Mouse (Mus musculus): ENCODE measurements around the gene Tmem145.

Tmem145 gene

DNA sequence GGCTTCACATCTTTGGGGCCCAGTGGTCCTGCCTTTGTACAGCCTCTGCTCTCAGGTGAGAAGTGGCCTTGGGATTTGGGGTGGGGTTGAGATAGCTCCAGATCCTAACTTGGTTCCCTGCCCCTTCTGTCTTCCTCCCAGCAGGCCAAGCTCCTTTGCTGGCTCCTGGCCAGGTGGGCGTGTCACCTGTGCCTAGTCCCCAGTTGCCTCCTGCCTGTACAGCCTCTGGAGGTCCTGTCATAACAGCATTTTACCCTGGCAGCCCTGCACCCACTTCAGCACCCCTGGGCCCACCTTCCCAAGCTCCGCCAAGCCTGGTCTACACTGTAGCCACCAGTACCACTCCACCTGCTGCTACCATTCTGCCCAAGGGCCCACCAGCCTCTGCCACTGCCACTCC, 15.0 kb upstream of the Tmem145 start:
- in situ Hi-C loops (cut with MboI, MseI) = no loop called here

DNA sequence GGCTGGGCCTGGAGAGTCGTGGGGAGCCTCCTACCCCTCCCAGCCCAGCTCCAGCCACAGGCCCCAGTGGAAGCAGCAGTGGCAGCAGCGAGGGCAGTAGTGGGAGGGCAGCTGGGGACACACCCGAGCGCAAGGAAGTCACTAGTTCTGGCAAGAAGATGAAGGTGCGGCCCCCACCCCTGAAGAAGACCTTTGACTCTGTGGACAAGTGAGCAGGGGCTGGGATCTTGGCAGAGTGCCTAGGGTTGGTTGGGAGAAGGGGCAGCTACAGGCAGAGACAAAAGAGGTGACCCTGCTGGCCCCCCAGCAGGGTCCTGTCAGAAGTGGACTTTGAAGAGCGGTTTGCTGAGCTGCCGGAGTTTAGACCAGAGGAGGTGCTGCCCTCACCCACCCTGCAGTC, 13.8 kb upstream of the Tmem145 start:
- in situ Hi-C loops (cut with MboI, MseI) = no loop called here

DNA sequence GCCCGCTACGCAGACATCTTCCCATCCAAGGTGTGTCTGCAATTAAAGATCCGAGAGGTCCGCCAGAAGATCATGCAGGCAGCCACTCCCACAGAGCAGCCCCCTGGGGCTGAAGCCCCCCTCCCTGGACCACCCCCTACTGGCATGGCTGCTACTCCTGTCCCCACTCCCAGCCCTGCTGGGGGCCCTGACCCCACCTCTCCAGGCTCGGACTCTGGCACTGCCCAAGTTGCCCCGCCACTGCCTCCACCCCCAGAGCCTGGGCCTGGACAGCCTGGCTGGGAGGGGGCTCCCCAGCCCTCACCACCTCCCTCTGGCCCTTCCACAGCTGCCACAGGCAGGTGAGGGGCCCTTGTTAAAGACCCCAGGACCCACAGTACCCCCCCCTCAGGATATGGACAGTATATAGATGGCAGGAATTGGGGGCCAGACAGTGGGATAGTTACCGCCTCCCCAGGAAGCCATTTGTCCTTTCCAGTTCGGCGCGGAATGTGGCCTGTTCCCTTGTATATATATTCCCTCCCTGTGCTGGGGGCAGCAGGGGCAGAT, 12.6 kb upstream of the Tmem145 start:
- in situ Hi-C loops (cut with MboI, MseI) = no loop called here

GRCm38 (mm10) chr7:25294495-25294894, 11.4 kb upstream of the Tmem145 start:
- in situ Hi-C loops (cut with MboI, MseI) = no loop called here

- in situ Hi-C loops (cut with MboI, MseI) = no loop called here
Observed at GRCm38 (mm10) chr7:25294960-25295722, 10.8 kb upstream of the Tmem145 start.

DNA sequence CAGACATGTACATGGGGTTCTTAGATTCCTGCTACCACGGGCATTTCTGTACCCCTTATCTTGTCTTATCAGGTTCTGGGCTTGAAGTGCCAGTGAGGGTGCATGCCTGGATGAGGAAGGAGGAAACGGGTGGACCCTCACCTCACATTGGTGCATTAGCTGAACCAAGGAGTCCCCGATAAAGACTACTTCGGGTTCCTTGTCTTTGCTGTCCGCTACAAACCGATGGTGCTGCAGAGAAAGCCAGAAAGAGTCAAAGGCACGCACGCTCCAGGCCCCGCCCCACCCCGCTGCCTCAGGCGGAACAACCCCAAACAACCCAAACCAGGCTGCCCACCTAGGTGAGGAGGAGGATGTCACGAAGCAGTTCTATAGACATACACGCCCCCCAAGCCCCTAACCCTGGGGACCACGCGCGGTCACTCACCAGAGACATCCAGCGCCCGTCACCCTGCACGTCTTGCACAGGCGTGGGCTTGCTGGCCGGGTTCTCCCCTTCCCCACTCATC, 8.9 kb upstream of the Tmem145 start:
- in situ Hi-C loops (cut with MboI, MseI) = no loop called here

DNA sequence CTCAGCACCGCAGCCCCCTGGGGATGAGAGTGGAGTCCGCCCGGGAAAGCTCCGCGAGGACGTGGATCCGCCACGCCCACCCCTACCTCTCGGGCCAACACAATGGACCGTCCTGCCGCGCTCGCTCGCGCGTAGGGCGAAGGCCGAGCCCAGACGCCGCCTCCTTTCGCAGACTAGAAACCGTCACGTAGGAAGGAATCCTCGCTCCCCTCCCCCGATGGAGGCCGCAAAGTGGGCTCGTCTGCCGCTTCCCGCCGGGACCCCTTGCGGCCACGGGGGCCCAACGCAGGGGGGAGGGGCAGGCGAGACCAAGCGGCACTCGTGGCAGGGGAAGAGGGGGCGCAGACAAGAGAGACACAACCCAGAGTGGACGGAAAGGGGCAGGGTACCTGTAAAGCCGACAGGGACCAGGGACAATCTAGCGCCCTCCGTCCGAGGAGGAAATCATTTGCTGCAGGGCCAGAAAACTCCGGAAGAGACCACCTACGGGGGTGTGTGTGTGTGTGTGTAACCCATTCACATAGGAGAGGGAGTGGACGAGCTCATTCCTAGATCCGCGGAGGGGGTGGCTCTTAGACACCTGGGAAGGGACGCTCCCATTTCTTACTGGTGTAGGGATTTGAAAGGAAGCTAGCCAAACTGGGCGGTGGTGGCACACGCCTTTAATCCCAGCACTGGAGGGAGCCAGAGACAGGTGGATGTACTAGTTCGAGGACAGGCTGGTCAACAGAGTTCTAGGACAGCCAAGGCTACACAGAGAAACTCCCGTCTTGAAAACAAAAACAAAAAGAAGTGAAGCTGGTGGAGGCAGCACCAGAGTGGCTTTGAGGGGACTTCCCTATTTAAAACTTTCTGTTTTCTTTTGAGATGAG, 8.2 kb upstream of the Tmem145 start, which contains the start of gene Pafah1b3:
Pafah1b3 (minus strand) TSS at position 533 of the 872 bp plus-strand sequence.
- in situ Hi-C loops (cut with MboI, MseI) = no loop called here

DNA sequence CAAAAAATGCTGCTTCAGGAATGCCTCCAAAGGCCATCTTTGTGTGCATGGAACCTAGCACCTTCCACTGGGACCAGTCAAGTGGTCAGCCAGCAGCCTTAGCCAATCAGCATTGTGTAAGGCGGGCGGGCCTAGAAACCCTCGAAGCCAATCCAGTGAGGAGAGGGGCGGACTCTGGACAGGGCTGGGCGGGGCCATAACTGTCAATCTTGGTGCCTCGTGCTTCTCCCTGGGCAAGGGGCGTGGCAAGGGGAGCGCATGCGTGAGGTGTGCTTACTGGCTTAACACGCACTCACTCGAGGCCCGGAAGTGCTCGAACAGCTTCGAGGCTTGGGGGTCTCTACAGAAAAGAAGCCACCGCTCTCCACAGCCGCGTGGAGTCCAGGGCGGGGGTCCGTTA, 4.8 kb upstream of the Tmem145 start, which contains the start of gene Prr19:
Prr19 (plus strand) TSS at position 349 of the 400 bp plus-strand sequence.
- in situ Hi-C loops (cut with MboI, MseI) = no loop called here

DNA sequence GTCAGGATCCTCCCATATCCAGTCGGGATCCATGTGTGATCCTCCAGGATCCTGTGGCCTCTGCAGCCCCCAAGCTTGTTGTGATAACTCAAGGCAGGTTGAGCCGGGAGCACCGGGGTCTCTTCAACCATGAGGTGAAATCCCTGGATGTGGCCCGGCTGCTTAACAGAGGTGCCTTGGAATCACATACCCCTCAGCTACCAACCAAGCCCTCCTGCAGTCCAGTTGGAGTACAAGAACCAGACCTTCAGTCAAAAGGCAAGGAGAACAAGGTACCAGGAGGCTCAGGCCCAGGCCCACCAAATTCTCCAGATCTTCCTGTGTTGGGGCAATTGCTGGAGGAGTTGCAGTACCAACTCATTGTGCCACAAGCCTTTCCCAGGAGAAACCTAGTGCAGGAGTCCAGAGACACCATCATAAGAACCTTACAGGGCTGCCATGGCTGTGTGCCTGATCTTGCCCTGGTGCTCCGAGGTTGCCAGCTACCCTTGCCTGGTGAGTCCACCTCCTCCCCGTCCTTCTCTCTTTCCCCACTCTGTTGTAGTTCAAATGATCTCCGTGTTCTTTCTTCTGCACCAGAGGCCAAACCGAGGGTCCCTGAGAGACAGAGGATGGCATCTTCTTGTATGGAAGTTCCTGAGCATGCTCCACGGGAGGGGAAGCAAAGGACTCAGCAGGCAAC, 2.8 kb upstream of the Tmem145 start:
- in situ Hi-C loops (cut with MboI, MseI) = no loop called here

DNA sequence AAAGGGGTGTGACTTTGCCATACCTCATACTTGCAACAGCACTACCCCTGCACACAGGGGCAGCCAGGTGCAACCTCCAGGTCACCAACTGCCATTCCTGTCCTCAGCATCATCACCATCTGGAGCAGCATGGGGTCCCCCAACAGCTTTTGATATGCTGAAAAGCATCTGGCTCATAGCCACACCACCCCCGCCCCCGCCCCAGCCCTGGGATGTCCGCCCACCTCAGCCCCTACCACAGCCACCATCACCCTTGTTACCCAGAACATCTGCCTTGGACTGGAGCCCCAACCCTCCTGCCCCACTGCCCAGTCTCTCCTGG, 2.3 kb upstream of the Tmem145 start:
- in situ Hi-C loops (cut with MboI, MseI) = no loop called here

DNA sequence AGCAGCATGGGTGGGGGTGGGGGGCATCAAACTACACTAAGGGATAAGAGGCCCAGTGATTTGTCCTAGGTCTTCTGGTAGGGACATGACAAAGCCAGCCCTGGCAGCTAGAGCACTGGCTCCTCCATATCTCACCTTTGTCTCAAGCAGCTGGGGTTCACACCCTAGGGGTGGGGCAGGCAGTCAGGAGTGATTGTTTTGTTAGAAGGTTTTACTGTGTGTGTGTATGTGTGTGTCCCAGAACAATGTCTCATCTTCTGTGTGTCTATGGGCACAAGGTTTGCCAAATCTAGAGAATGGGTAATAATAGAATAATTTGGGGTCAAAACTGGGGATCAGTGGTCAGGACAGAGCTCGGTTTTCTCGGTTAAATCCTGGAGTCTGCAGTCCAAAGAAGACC, 425 bp upstream of the Tmem145 start:
- in situ Hi-C loops (cut with MboI, MseI) = no loop called here

- in situ Hi-C loops (cut with MboI, MseI) = no loop called here
Observed at GRCm38 (mm10) chr7:25306614-25306996, 699 bp downstream of the Tmem145 start.

- in situ Hi-C loops (cut with MboI, MseI) = no loop called here
Observed at GRCm38 (mm10) chr7:25308702-25309318, 2.9 kb downstream of the Tmem145 start.

DNA sequence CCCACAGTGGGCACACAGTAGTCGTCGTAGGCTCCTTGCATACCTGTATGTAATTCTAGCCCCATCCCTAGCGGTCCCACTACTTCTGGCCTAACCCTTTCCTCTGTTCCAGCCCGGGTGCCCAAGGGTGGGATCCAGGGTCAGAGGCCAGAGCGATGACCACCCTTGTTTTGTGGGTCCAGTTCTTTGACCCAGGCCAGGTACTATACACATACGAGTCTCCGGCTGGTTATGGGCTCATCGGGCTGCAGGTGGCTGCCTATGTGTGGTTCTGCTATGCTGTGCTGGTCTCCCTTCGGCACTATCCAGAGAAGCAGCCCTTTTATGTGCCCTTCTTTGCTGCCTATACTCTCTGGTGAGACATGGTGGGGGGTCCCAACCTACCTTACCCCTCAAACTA, 3.5 kb downstream of the Tmem145 start:
- in situ Hi-C loops (cut with MboI, MseI) = no loop called here

DNA sequence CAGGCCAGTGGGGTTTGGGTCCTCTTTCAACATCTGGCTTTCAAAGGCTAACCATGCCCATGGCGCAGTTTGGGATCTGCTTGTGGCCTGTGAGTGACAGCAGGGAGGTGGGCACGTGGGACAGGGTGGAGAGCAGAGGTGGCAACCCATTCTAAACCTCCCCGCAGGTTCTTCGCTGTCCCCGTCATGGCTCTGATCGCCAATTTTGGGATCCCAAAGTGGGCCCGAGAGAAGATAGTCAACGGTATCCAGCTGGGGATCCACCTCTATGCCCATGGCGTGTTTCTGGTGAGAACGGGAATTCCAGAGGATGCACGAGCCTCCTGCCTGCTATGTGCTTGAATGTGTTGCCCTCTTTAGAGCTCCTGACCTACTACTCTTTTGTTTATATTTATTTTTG, 5.3 kb downstream of the Tmem145 start:
- in situ Hi-C loops (cut with MboI, MseI) = no loop called here

GRCm38 (mm10) chr7:25313325-25313724, 7.4 kb downstream of the Tmem145 start:
- in situ Hi-C loops (cut with MboI, MseI) = no loop called here

DNA sequence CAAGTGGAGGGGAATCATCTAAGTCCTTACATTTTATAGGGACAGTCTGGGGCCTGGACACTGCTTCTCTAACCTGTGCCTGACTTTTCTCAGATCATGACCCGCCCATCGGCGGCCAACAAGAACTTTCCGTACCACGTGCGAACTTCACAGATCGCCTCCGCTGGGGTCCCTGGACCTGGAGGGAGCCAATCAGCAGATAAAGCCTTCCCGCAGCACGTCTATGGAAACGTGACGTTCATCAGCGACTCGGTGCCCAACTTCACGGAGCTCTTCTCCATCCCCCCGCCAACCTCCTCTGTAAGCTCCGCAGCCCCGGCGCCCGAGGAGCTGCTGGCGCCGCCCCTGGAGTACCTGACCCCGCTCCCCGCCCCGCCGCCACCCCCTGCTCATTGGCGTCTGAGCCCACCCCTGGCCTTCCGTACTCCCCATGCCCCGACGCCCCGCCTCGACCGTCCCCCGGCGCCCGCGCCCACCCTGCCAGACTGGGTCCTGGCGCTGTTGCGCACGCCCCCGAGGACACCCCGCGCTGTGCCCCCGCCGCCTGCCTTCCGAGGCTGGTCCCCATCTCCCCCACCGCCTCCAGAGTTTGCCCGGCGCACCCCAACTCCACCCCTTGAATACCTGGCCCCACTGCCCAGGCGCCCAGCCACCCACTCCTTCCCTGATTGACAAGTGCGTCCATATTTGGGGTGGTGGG, 8.8 kb downstream of the Tmem145 start:
- in situ Hi-C loops (cut with MboI, MseI) = no loop called here

- in situ Hi-C loops (cut with MboI, MseI) = no loop called here
Observed at GRCm38 (mm10) chr7:25315306-25316041, 9.6 kb downstream of the Tmem145 start.

GRCm38 (mm10) chr7:25316532-25317445, 10.9 kb downstream of the Tmem145 start, which contains the start of gene Megf8:
TSS of gene Megf8 (plus strand) at chr7:25317164.
- in situ Hi-C loops (cut with MboI, MseI) = no loop called here
